Mouse (Mus musculus) gastrocnemius, postnatal 14 days (tissue): ENCODE data around the gene Cd209d. TPM values are rescaled to one million over a fixed set of nuclear protein-coding genes. Genes with fewer than 3 reads are reported as not detected.
"Not testable (repeated sequence)": the region's sequence is repeated elsewhere in the genome, so short reads cannot be mapped to it uniquely, and the experiment has no call there.

Experiments
- DNase-seq: peaks from one replicate; pipeline ENCODE4 v3.0.0; 2021; ENCODE audit warnings: mixed read lengths
- intact Hi-C: fragments of 180-260 bp; cut with DNase I; formaldehyde crosslinking; loops from one replicate; pipeline ENCODE4 v1.15.1; 2025; ENCODE audit warnings: low total_unique reads
- long read RNA-seq, 2 experiments: library from polyadenylated mRNA; stranded (forward); transcript quantifications; one replicate each; pipeline ENCODE4 v2.0.0; 2021
- total RNA-seq, 2 experiments: library from RNA; stranded (reverse); gene quantifications; 2 replicates each; pipeline ENCODE4 v1.2.3; 2021

Gene Cd209d
- under 1 TPM in 1 of 2 experiments, not detected in 1; 0.24 TPM for total RNA-seq
- long read RNA-seq, experiment 1: 0 reads
- long read RNA-seq, experiment 2: 0 reads

DNA sequence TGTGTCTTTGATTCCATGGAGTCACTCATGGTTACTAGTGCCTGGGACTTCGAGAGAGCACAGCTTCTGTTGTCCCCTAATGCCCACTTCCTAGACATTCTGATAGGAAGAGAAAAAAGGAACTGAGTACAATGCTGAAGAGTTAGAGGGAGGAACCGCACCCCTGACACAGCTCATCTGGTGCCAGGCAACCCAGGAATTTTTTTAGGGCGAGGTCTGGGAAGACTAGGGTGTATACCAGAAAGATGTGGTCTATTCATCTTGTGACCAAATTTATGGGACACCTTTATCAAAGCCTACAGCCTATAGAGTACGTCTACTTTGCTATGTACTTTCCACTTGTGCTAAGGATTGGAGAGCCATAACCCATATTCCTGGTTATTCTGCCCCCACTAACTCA is at the start of gene Cd209d:
Cd209d (minus strand) TSS at position 101 of the 400 bp plus-strand sequence.
- intact Hi-C loops: no loop called here
- no peak for DNase-seq

DNA sequence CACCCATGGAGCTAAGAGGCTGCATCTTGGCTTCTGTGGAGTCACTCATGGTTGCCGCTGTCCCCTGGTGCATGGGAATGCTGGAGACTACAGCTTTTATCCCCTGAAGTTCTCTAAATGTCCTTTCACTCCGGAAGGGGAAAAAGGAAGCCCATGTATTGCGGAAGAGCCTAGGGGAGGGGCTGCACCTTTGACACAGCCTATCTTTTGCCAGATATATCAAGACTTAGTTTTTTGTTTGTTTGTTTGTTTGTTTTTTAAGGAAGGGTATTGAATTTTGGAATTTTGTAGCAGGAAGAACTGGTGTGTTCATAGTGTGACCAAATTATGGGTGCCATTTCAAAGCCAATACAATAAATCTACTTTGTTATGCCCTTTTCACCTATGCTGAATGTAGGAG is 48.4 kb upstream of the Cd209d start, which contains the start of gene Cd209b:
Cd209b (minus strand) TSS at position 101 of the 400 bp plus-strand sequence.
- intact Hi-C loops: no loop called here
- no peak for DNase-seq

DNA sequence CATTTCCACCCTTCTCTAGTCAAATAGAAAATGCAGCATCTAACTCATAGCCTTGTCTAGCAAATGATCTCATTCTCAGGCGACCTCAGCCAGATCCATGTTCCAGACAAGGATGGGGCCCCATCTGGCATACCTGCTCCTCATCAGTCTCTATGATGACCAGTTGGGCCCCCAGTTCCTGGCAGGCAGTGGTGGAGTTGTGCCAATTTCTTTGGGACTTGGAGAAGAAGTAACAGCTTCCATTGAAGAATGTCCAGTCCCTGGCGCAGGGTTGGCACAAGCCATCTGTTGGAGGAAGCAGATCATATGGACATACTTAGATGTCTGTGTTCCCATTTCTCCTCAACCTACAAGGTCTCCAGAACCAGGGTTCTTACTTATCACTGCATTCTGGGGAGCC is 2.2 kb downstream of the Cd209d start:
- intact Hi-C loops: no loop called here
- no peak for DNase-seq

DNA sequence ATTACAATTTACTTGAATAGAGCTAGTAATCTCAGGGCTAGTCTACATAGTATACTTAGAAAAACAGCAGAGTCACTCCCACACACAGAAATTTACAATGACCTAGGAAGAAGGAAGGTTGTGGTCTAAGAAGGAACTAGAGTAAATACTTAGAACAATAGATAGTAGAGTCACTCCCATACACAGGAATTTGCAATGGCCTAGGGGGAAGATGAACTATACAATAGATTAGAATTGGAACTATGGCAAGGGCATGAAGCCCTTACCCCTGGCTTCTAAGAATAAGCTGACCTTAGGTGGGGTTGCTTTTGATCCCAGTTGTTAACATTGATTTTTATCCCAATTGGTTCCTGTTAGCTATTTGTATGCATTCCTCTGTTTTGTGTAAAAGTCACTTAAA is 15.6 kb downstream of the Cd209d start:
- DNase-seq, intact Hi-C loops: not testable (repeated sequence)

DNA sequence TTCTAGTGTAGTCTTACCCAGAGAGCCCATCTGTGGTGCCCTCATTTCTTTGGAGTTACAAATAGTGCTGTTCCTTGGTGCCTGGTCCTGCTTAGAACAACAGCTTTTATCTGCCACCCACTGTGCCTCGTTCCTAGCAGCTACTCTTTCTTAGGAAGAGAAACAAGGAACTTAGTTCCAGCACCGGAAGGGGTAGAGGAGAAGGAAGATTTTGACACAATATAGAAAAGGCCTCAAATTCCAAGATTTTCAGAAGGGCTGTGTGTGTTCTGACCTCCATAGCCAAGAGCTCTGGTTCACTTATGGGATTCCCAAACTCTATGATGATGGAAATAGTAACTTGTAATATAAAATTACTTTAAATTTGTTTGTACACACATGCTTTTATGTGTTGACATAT is 24.1 kb downstream of the Cd209d start, which contains the start of gene Cd209e:
Cd209e (minus strand) TSS at position 101 of the 400 bp plus-strand sequence.
- DNase-seq: no peak
- intact Hi-C loops: no loop called here

Other genes with a start within 250 kb of the Cd209d start
- gene Stxbp2, start 247.6 kb downstream of the Cd209d start, total RNA-seq: 1 to 10 TPM; 1.6 to 3.8 TPM
- gene Retn, start 222.8 kb downstream of the Cd209d start, total RNA-seq: 1 to 10 TPM in 1 of 2 experiments, not detected in 1; 1.2 TPM
- gene Mcemp1, start 212.8 kb downstream of the Cd209d start, total RNA-seq: not detected
- 1 to 10 TPM; 1.2 to 3.0 TPM for gene Fcor, start 206.2 kb downstream of the Cd209d start, total RNA-seq
- 10 to 100 TPM; 20.1 to 20.9 TPM for gene Trappc5, start 202.3 kb downstream of the Cd209d start, total RNA-seq
- under 1 TPM; 0.91 to 0.94 TPM for gene Fcer2a, start 184.4 kb downstream of the Cd209d start, total RNA-seq
- gene Clec4g, start 157.9 kb downstream of the Cd209d start, total RNA-seq: under 1 TPM in 1 of 2 experiments, not detected in 1; 0.14 TPM
- not detected for gene Cd209a, start 129.6 kb downstream of the Cd209d start, total RNA-seq
- gene Cd209e, start 24.2 kb downstream of the Cd209d start, total RNA-seq: not detected
- gene Cd209b, start 48.3 kb upstream of the Cd209d start, total RNA-seq: 1 to 10 TPM in 1 of 2 experiments, under 1 TPM in 1; 0.86 to 1.7 TPM
- gene Cd209c, start 76.2 kb upstream of the Cd209d start, total RNA-seq: not detected
- gene Cd209f, start 227.3 kb upstream of the Cd209d start, total RNA-seq: 1 to 10 TPM; 1.2 to 2.8 TPM